Mouse (Mus musculus): ENCODE measurements at regions not wholly inside any gene's neighbourhood (a gene's known extent, or its start where the extent isn't known, plus 50 kb on each side); places are given as distances from the start of the nearest gene placed in this dataset.

DNA sequence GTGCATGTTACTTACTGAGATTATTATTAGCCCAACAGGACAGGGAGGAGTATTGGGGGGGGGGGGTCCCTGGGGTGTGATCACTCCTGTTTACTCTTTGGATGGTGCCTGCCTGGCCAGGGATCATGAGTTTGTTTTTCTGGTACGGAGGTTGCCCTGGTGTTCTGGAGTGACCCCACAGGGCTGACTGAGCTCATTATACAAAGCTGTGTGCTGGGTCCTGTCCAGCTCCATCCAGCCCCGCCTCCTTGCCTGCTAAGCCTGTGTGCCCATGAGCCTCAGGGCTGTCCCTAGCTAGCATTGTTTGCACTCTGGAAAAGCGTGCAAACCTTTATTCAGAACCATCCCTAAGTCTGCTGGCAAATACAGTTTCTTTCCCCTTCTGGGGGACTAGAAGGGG lies 1335.1 kb upstream of the A1bg start:
- no peak for TF ChIP-seq POLR2A (IDR thresholded peaks at IDR 0.05; ENCODE audit: low read depth, low read length)
- no peak for TF ChIP-seq MAFK (IDR thresholded peaks at IDR 0.05; ENCODE audit: insufficient replicate concordance, low read length)
- no peak for TF ChIP-seq CTCF (conservative IDR thresholded peaks at IDR 0.05 in 1 of 2, IDR thresholded peaks at IDR 0.05 in 1 of 2; ENCODE audit: low read depth in 2 of 2, low read length in 2 of 2)
- TF ChIP-seq POLR2AphosphoS2 (IDR thresholded peaks at IDR 0.05; ENCODE audit: low read depth, low read length), result no peak
- TF ChIP-seq E2F4 (IDR thresholded peaks at IDR 0.05; ENCODE audit: insufficient replicate concordance, low read depth, low read length), result no peak
- no peak for TF ChIP-seq MAX (IDR thresholded peaks at IDR 0.05; ENCODE audit: low read length)
- no peak for TF ChIP-seq JUND (conservative IDR thresholded peaks at IDR 0.05; ENCODE audit: low read depth, low read length)
- no peak for TF ChIP-seq JUN (IDR thresholded peaks at IDR 0.05; ENCODE audit: insufficient read depth, low read depth, low read length)
